Mouse (Mus musculus): ENCODE data around the gene Rbpms2.
"Not testable (repeated sequence)": the region's sequence is repeated elsewhere in the genome, so short reads cannot be mapped to it uniquely, and the experiment has no call there.

The Rbpms2 gene

DNA sequence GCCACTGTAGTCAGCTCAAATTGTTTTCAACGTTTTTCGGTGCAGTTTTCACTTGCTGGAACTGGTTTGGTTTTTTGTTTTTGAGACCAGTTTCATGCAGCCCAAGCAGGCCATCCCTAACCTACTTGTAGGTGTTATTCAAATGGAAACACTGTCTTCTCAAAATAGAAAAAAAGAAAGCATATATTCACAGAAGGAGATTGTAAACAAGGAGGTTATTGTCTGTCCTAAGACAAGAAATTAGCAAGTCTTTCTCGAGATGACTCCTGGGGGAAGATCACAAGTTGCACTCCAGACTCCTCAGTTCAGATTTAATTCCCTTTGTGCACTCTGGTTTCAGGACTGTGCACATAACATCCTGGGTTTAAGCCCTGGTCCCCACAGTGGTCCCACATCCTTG, 10.1 kb upstream of the Rbpms2 start:
- no peak for DNase-seq (ENCODE audit: low spot score in 2 of 2)

DNA sequence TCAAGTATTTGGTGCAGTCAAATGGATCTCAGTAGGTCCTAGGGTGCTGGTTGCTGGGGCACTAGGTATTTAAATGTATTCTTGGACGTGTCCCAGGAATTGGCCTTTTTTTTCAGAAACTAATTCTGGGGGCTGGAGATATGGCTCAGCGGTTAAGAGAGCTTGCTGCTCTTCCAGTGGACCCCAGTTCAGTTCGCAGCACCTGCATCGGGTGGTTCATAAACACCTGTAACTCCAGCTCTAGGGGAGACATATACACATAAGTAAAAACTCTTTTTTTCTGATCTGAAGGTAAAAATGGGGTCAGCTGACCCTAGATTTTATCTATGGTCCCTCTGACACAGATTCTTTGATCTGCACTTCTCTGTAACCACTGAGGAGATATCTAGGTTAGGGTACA, 8.3 kb upstream of the Rbpms2 start:
- no peak for DNase-seq (ENCODE audit: low spot score in 2 of 2)

DNA sequence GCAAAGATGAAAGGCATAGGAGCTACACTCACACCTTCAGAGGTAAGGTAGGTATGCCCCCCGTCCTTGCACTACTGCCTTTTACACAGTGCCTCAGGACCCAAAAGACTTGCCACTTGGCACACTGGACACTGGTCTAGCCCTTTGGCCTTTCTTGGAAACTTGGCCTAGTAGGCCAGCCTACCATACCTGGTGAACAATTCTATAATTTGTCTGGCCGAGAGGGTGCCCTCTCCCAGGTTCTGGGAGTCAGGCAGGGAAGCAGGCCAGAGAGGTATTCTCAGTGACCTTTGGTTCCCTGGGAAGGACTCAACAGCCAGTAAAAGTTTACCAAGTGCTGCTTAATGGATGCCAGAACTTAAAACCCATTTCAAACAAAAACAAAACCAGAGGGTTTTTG, 7.8 kb upstream of the Rbpms2 start:
- DNase-seq (ENCODE audit: low spot score in 2 of 2), result no peak

DNA sequence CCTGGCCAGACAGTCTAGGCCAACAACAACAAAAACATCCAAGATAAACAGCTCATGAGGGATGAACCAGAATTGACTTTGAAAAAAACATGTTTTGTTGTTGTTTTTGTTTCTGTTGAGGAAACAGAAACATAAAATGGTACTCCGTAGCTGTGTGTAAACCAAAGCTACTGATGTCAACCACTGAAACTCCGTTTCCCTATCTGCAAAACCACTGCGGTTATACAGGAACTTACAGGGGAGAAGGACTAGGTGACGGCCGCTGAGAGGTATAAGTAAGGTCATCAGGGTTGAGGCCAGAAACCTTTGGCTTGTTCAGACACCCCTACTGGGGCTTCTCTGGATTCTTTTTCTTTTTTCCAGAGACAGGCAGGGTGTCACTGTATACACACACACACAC, 6.6 kb upstream of the Rbpms2 start:
- DNase-seq (ENCODE audit: low spot score in 2 of 2), result no peak

DNA sequence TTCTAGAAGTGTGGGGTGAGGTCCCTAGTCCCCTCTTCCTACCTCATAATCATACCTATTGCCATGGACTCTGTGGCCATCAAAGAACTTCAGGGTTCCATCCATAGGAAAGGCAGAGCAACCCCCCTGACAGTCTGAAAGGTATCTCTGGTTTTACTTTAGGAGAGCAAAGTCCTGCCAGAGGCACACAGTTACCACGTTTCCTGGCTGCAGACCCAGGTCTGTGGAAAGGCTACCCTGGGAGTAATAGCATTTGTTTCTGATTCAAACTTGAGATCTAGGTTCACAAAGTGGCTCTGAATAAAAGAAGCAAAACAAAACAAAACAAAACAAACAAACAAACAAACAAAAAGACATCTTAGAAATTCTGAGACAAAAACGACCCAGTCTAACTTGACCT, 5.2 kb upstream of the Rbpms2 start:
- DNase-seq (ENCODE audit: low spot score in 2 of 2), result no peak

DNA sequence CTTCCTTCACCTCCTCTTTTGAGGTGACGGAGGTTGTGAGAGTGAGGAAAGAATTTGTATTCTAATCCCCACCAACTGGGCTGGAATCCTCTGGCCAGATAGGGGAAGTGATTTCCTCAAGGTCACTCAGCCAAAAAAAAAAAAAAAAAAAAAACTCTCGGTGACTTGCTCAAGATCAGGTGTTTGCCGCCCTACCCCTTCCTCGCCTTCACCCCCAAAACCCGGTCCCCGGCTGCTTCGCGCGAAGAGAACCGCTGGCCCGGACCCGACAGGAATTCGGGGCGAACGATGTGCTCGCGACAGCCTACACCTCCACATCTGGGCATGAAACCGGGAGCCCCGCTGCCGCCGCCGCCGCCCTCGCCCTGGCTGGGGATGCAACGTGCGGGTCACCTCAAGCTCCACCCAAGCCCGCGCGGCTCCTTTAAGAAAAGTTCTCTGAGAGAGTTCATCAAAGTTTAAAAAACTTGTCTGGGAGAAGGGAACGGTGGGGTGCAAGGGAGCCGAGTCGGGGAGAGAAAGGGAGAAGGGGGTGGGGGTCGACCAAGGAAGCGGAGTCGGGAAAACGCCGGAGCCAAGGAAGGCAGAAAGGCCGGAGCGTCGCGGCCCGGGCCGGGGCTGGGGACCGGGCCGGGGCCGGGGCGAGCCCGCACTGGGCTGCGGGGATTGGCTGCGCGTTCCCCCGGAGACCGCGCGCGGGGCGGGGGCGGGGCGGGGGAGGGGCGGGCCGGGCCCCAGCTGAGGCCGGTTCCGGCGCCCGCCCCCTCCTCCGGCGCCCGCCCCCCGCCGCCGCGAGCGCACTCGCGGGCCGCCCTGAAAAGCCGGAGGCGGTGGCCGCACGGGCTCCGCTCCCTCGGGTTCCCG, 551 bp downstream of the Rbpms2 start:
- peak in 1 of 2 experiments; percentile 20 for DNase-seq (ENCODE audit: low spot score in 2 of 2)

DNA sequence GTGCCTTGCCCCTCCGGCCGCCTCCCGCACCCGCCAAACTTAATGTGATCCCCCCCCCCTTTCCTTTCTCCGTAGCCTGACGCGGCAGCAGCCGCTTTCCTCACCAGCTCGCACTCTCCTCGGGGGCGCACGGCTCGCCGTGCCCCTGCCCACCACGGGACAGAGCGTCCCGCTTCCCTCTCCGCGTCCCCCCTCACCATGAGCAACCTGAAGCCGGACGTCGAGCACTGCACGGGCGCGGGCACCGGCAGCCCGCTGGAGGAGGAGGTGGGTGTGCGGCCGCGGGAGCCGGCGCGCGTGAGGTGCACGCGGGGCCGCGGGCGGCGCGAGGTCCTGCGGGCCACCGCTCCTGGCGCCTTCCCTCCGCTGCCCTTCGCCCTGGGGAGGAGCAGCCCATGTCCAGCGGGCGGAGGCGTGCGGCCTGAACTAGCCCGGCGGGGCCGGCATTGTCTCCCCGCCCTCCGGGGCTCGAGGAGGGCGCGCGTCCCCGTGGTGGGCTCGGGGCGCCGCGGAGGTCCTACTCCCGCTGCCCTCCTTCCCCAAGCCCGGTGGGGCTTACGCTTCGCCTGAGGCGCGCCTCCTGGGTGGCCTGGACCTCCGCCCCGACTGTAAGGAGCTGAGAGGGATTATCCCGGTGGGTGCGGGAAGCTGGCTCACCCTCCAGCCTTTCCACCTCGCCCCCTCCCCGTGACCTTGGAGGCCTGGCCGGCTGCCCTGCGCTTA, 1.3 kb downstream of the Rbpms2 start:
- DNase-seq (ENCODE audit: low spot score in 2 of 2), result peak in 1 of 2 experiments; percentile 11

DNA sequence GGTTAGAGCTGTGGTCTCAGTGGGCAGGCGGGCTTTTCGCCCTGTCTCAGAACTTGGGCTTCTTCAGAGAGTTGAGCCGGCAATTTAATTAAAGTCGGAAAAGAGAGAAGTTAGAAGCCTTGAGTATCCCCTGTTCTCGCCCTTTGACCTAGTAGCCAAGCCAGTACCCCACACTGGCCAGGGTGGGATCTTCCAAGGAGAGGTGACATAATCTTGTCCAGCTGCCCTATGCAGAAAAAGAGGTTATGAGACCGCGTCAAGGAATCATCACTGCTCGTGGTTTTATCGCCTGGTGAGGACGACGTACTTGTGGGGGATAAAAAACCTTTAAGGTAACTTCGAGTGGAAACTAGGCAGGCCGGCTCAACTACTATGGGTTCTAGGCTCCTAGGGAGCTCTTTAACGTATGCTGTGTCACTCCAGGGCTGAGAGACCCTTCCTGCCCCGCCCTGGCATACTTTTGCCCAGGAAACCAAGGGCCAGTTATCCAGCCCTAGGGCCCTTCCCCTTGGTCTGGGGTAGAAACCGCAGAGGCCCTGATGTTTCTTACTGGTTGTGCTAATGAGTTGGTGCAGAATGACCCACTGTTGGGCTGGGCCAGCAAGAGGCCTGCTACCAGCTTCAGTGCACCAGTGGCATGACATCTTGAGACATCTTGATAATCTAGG, 2.0 kb downstream of the Rbpms2 start:
- DNase-seq (ENCODE audit: low spot score in 2 of 2), result no peak

DNA sequence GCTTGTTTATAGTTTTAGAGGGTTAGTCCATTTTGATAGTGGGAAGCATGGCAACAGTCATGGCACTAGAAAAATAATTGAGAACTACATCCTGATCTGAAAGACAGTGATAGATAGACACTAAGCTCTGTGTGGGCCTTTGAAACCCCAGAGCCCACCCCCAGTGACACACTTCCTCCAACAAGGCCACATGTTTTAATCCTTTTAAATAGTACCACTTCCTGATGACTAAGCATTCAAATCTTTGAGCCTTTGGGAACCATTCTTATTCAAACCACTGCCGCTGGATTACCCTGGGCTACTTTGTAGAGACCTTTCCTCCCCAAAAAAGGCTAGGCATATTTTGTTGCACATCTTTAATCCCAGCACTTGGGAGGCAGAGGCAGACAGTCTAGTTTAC, 6.3 kb downstream of the Rbpms2 start:
- DNase-seq (ENCODE audit: low spot score in 2 of 2), result no peak

DNA sequence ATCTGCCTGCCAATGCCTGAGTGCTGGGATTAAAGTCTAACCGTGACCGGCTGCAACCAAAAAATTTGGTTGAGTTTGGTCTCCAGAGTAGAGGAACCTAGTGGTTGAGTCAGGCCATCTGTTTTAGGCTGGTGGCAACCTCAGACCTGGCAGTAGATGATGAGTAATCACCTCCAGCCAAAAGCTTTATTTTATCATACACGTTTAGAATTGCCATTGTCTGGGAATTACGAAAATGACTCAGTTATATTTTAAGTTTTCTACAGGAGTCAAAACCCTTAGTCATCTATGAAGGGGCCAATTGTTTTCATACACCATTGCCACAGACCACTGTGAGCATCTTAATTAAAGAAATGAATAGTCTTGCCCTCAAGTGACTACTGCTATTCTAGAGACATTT, 7.5 kb downstream of the Rbpms2 start:
- DNase-seq (ENCODE audit: low spot score in 2 of 2), result no peak

DNA sequence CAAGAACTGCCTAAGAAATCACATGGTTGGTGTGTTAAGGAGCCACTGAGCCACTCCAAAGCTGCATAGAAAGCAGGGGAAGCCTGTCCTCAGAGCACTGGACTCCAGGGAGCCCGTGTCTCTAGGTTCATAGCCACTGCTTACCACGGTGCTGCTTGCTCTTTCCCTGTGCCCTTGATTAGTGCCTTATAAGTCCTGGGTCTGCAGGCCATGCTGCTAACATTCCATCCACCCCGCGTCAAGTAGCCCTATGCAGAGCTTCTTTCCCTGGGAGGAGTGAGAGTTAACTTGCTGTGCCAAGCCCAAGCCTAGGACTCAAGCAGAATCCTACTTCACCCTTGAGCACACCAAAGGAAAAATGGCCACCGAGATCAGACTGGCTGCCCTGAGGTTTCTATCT, 9.6 kb downstream of the Rbpms2 start:
- no peak for DNase-seq (ENCODE audit: low spot score in 2 of 2)

DNA sequence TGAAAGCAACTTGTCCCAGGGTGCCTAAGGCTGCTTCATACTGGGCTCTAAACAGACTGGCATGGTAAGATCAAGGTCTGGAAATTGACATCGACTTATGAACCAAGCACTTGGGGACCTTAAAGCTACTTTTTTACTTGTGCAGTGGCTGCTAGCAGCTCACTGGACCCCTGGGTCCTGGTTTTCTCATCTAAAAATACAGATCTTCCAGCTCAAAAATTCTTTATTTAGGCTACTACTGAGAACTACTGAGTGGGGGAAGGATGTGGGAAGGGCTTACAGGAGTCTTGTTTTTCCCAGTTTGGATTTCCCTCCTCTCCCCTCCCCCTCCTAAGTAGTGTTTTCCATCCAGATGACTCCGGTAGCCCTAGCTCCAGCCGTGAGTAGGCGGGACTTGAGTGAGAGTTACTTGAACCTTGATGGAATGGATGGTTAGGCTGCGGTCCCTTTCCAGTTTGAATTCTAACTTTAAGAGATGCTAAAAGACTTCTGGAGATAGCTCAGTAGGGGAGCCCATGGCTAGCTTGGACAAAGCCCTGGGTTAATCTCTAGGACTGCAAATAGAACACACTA, 11.5 kb downstream of the Rbpms2 start:
- DNase-seq (ENCODE audit: low spot score in 2 of 2), result no peak

DNA sequence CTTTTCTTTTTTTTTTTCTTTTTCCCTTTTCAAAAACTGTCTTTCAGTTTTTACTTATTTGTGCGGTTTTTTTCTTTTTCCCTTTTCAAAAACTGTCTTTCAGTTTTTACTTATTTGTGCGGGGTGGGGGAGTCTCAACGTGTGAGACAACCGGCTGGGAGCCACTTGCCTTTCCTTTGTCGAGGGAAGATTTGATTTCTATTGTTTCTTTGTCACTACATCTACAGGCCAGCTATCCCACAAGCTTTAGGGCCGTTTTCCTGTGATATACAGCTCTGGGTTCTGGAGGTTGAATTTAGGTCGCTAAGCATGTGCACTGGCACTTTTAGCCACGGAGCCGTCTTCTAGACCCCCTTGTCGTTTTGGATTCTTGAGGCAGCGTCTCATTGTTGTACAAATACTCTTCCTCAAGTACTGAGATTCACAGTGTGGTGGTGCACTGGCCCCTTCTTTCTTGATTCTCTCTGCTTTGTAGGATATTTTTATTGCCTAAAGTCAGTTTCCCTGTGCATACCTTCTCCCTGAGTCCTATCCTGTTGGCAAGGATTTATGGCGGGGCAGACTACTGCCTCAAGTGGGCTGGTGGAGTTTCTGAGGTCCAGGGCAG, 12.1 kb downstream of the Rbpms2 start:
- DNase-seq (ENCODE audit: low spot score in 2 of 2), result no peak

DNA sequence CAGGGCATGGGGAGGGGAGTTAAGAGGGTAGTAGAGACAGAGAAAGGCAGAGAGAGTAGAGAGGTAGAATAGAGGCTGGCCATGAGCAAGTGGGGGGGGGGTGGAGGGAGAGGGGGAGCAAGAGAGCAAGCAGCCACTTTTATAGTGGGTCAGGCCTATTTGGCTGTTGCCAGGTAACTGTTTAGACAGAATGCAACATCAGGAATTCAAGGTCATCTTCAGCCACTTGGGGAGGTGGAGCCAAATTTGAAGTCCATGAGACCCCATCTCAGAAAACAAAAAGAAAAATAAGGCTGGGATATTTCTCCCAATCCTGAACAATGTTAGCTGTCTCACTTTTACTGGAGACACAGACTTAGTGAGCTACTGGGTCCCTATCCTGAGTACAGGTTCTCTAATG, 13.1 kb downstream of the Rbpms2 start:
- DNase-seq (ENCODE audit: low spot score in 2 of 2), result no peak

DNA sequence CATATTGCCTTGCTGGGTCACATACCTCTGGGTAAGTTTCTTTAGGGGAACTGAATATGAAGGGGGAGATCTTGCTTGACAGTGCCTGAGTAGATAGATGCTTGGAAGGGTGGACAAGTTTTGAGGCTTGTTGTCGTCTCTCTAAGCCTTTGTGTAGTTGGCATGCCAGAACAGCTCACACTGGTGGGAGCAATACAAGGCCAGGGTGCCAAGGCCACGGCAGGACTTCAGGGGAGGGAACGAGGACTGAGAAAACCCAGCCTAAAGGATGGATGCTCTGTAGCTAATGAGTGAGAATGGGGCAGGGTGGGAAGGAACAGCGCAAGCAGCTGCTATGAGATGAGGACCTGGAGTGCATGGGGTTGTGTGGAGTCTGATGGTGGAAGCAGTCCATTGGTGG, 15.5 kb downstream of the Rbpms2 start:
- no peak for DNase-seq (ENCODE audit: low spot score in 2 of 2)

DNA sequence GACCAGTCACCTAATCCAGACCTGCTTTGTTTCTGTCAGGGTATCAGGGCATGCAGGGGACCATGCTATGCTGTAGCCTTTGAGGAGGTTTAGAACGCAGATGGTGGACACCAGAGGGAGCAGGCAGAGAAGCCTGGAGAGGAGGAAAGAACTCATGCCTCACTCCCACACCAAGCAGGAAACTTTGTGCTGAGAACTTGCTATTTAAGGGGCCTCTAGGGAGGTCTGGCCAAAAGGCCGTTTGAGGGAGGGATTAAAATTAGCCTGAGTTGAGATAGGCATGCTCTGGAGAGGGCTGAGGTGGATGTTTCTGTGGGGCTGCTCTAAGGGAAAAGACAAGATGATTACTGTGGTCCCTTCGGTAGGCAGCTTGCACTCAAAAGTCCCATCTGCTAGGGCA, 16.5 kb downstream of the Rbpms2 start:
- DNase-seq (ENCODE audit: low spot score in 2 of 2), result no peak

DNA sequence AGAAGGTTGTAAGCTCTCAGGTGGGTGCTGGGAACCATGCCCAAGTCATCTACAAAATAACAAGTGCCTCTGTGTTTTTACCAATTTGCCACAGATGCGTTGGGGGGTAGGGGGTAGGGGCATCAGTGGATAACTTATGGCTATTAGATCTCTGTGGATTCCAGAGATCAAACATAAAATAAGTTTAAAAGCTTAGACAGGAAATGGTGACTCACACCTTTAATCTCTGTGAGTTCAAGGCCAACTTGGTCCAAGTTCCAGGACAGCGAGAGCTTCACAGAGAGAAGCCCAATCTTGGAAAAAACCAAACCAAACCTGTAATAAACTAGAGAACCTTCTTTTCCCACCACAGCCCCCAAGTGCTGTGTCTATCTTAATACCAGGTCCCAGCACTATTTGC, 17.3 kb downstream of the Rbpms2 start:
- no peak for DNase-seq (ENCODE audit: low spot score in 2 of 2)

DNA sequence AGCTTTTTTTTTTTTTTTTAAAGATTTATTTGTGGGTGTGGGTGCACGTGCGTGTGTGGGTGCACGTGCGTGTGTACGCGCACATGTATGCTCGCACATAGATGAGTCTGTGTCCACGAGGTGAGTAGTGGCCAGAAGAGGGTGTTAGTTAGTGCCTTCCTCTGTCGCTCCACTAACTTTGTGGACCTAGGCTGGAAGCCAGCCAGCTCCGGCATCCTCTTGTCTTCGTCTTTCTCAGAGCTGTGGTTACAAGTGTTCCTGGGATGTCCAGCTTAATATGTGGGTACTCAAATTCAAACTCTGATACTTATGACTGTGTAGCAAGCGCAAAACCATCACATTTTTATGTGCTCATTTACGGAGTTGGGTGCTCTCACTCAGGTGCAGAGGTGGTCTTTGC, 19.3 kb downstream of the Rbpms2 start:
- DNase-seq (ENCODE audit: low spot score in 2 of 2), result no peak

DNA sequence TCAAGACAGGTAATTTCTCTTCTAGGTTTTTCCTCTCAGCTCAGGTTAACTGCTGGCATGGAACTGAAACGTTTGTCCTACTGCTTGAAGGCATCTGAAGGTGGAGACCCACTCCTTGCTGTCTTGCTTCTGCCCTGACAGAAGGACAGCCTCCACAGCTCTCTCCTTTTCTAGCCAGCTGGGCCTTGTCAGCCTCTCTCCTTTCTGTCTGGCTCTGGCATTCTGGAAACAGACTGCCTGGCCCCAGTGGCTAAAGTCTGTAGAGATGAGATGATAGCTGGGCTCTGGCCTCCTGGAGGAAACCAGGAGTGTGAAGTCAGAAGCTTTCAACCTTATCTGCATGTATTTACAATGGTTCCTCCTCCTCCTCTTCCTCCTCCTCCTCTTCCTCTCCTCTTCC, 20.5 kb downstream of the Rbpms2 start:
- no peak for DNase-seq (ENCODE audit: low spot score in 2 of 2)

DNA sequence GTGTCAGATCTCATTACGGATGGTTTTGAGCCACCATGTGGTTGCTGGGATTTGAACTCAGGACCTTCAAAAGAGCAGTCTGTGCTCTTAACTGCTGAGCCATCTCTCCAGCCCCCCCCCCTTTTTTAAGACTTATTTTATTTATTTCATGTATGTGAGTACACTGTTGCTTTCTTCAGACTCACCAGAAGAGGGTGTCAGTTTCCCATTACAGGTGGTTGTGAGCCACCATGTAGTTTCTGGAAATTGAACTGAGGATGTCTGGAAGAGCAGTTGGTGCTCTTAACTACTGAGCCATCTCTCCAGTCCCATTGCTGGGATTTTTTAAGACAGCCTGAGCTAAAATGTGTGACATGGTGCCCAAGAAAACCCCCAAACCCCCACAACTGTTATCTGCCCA, 22.5 kb downstream of the Rbpms2 start:
- not testable (repeated sequence) for DNase-seq (ENCODE audit: low spot score in 2 of 2)

DNA sequence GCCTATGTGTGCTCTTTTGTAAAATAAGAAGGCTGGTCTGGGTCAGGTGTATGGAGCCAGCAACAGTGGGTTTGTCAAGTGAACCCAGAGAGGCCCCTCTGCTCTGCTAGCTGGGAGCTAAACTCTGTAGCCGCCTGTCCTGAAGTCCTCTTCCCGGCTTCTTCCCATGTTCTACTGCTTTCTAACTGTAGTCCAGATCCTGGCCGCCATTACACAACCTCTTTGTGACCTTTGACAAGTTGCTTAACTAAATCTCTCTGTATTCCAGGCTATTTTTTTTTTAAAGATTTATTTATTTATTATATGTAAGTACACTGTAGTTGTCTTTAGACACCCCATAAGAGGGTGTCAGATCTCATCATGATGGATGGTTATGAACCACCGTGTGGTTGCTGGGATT, 24.3 kb downstream of the Rbpms2 start:
- no peak for DNase-seq (ENCODE audit: low spot score in 2 of 2)

DNA sequence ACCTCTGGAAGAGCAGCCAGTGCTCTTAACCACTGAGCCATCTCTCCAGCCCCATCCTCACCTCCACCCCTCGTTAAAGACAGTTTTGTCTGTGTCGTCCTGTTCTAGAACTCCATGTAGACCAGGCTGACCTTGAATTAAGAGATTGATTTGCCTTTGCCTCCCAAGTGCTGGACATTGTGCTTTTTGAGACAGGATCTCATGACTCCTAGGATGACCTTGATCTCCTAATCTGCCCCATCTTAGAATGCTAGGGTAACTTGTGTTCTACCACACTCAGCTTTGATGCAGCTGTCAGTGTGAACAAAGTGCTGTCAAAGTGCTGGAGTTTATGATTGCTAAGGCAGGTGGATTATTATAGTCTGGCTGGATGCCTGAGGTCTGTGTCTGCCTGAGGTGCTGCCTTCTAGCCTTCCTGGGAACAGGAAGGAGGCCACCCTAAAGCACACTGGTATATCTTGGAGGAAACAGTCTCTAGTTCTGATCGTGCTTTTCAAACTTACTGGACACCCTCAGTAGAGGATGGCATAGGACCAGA, 25.3 kb downstream of the Rbpms2 start:
- DNase-seq (ENCODE audit: low spot score in 2 of 2), result no peak

Data from frontal cortex, postnatal 10 days (tissue).